Mouse (Mus musculus): Measurements from ENCODE around the gene Ap1s1.
A peak's percentile ranks its signal among the peaks of the same experiment; 100 is the strongest.

Gene Ap1s1

GRCm38 (mm10) chr5:137015913-137016312 is 30.0 kb downstream of the Ap1s1 start:
- DNase-seq = no peak

- DNase-seq = no peak
Observed at GRCm38 (mm10) chr5:137012401-137012950, 33.5 kb downstream of the Ap1s1 start.

GRCm38 (mm10) chr5:137009988-137010387 is 35.9 kb downstream of the Ap1s1 start:
- peak; percentile 77 to 89 for DNase-seq

GRCm38 (mm10) chr5:137007276-137007675 is 38.7 kb downstream of the Ap1s1 start:
- DNase-seq = no peak

- no peak for DNase-seq
Observed at GRCm38 (mm10) chr5:137000612-137001011, 45.3 kb downstream of the Ap1s1 start.

- DNase-seq = no peak
Observed at GRCm38 (mm10) chr5:136999449-136999848, 46.5 kb downstream of the Ap1s1 start.

- no peak for DNase-seq
Observed at GRCm38 (mm10) chr5:136989801-136990200, 56.1 kb downstream of the Ap1s1 start.

- DNase-seq = peak; percentile 33 to 49
Observed at GRCm38 (mm10) chr5:136988420-136988819, 57.5 kb downstream of the Ap1s1 start.

- no peak for DNase-seq
Observed at GRCm38 (mm10) chr5:136987934-136988271, 58.0 kb downstream of the Ap1s1 start, which contains the start of gene Znhit1. Gene Znhit1 (minus strand): TSS chr5:136988021.

GRCm38 (mm10) chr5:136987138-136987933 is 58.6 kb downstream of the Ap1s1 start:
- DNase-seq = peak; percentile 74 to 83

GRCm38 (mm10) chr5:136986695-136987137 is 59.2 kb downstream of the Ap1s1 start, which contains the start of gene Plod3:
Gene Plod3 (plus strand): TSS chr5:136987019.
- DNase-seq = peak; percentile 97 to 98

Data from cerebellum, postnatal 14 days (tissue).